Mouse (Mus musculus) C2C12 (cell line): ENCODE results near the gene Trim13.

ENCODE experiments used
- CTCF ChIP-seq: IDR thresholded peaks from one replicate; pipeline ENCODE4 v1.5.1; 2011; ENCODE audit not compliant: control insufficient read depth, insufficient read depth, insufficient read length
- FOSL1 ChIP-seq: IDR thresholded peaks from one replicate; pipeline ENCODE4 v1.8.0; 2011; ENCODE audit warnings: mild to moderate bottlenecking, low read length; ENCODE audit not compliant: poor library complexity, insufficient read depth, severe bottlenecking
- MYOD1 ChIP-seq: IDR thresholded peaks from one replicate; pipeline ENCODE4 v1.6.1; 2011; ENCODE audit warnings: low read depth; ENCODE audit not compliant: control insufficient read depth, insufficient read length
- USF1 ChIP-seq: IDR thresholded peaks from one replicate; pipeline ENCODE4 v1.6.1; 2011; ENCODE audit warnings: low read depth, mild to moderate bottlenecking, control low read depth, moderate library complexity

DNA sequence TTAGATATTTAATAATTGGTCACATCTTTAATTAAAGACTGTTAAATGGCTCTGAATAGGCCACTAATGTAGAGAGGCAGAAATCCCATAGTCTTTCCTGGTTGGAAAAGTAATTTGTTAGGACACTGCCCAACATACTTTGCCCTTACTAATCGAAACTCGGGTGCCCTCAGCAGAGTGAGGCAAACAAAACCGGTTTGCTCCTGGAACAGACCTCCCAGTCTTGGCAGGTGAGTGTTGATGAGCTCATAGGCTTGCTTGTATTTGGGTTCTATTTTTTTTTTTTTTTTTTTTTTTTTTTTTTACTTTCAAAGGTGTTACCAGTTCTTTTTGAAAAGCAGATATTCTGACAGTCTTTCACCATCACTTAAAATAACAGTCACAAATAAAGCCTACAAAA, 38.2 kb upstream of the Trim13 start:
- TF ChIP-seq CTCF (no peak), USF1 (no peak), MYOD1 (no peak), FOSL1 (no peak)
